Mouse (Mus musculus) thymus, adult 2 months (tissue): ENCODE results near the gene Mettl3.

Source experiments
- CTCF ChIP-seq: fragments of 200-500 bp; IDR thresholded peaks from 2 replicates; pipeline ENCODE4 v1.5.1; 2012; ENCODE audit warnings: mild to moderate bottlenecking, control low read depth, low read length, moderate library complexity, borderline replicate concordance; ENCODE audit not compliant: control insufficient read depth, poor library complexity, insufficient read depth; ENCODE audit errors: extremely low read depth
- POLR2A ChIP-seq: fragments of 200-500 bp; IDR thresholded peaks from 2 replicates; pipeline ENCODE4 v1.6.1; 2012; ENCODE audit warnings: mild to moderate bottlenecking, low read length, control low read depth, moderate library complexity; ENCODE audit not compliant: control insufficient read depth, poor library complexity, insufficient read depth; ENCODE audit errors: extremely low read depth

DNA sequence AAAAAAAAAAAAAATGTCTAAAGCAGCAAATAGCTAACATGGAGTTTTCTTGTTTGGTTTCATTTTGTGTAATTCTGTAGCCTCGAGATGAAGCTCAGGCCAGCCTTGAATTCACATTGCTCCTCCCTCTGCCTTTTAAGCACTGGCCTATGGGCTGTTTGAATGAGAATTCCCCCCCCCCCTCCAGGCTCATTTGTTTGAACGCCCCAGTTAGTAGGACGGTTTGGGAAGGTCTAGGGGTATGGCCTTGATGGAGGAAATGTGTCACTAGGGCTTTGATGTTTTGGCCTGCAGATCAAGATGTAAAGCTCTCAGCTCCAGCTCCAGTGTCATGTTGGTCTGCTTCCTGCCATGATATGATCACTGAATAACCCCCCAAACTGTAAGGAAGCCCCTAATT is 32.1 kb downstream of the Mettl3 start:
- TF ChIP-seq CTCF (no peak), POLR2A (no peak)
